Mouse (Mus musculus) activated CD4-positive, CD25-positive, alpha-beta regulatory T cell, adult 4 months (primary cell): ENCODE measurements around the gene BC029722. TPM values are rescaled to one million over a fixed set of nuclear protein-coding genes. Genes with fewer than 3 reads are reported as not detected.

Experiments
- ATAC-seq: one replicate; pipeline ENCODE4 v1.8.0; 2017
- polyA plus RNA-seq, 2 experiments: library from polyadenylated mRNA; unstranded; fragments of 100-300 nt; shearing (Covaris generic); gene quantifications; one replicate each; pipeline ENCODE4 v1.2.1; 2017

Gene BC029722
- polyA plus RNA-seq, 2 experiments from 2014 or later, result 14.5 to 18.7 TPM

GRCm38 (mm10) chr2:155818596-155819391 lies 432 bp downstream of the BC029722 start:
- ATAC-seq, result peak; percentile 97

DNA sequence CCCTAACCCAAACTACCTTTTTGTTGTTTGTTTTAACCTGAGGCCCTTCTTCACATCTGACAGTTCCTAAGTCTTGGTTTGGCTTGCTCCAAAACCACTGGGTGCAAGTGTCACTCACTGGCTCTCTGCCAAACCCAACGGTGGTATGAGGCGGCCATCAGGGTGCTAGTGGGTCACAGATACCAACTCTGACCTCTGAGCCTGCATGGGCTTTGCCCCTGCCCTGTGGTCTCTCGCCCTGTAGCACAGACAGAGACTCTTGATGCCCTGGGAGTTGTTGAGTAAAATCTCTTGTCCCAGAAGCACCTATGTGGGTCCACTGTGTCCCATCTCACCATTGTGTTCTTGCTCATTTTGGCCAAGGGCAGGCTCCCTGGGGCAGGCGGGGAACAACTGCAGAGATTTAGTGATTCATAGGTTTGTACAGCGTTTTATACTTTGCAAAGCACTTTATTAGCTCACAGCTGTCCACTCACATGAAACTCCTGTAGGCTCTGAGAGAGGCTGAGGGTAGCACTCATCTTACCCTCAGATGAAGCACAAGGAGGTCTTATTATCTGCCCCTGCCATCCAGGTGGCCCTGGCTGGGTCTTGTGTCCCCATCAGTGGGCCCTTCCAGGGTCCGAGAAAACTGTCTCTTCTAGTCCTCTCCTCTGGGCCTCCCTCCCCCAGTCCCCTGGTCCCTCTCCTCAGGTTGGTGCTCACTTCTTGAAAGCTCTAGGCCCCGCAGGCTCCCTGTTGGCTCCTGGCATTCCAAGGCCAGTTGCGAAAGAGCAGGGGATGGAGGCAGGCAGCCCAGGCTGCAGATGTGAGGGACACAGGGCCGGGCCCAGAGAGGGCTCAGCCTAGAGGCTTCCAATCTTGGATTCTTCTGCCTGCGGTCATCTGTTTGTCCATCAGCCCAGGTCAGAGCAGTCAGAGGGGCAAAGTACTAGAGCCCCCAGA lies 1.7 kb downstream of the BC029722 start:
- no peak for ATAC-seq

DNA sequence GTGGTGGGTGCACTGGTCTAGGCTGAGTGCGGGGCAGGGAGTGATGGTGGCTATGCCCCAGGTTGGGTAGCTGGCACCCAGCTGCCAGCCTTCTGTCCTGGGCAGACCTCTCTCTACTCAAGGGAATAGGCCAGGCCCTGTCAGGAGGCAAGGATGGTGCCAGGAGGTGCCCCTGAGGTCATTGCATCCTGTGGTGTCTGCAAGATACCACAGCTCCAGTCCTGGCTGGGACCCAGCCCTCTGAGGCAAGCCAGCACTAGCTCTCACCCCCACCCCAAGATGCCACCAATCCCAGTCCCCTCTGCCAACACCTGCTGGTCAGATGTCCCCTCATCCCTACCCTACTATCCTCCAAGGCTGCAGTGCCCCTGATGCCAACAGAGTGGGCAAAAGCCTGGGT lies 3.0 kb downstream of the BC029722 start:
- no peak for ATAC-seq

- ATAC-seq, result no peak
These were observed 4.4 kb downstream of the BC029722 start for GRCm38 (mm10) chr2:155814829-155815228.

- ATAC-seq, result peak; percentile 30
These were observed 6.6 kb downstream of the BC029722 start for GRCm38 (mm10) chr2:155812637-155813036.

DNA sequence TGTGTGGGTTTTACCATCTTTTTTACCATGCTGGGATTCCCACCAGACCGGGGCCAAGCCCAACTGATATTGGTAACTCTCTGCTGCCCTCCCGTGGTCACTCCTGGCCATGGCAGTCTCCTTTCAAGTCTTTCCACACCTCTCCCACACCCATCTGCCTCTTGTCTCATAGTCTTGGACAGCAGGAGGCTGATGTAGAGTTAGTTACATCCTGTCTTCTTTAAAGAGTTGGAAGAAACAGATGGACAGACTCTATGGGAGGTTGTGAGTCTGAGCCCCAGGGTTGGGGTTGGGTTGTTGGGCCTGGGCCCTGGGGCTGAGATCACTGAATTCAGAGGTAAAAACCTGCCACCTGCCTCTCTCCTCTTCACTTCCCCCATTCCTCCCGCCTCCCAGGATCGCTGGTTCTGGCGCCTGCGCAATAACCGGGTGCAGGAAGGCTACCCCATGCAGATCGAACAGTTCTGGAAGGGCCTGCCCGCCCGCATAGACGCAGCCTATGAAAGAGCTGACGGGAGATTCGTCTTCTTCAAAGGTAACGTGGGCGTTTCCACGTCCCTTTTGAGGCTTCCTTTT lies 7.3 kb downstream of the BC029722 start:
- peak; percentile 59 for ATAC-seq

DNA sequence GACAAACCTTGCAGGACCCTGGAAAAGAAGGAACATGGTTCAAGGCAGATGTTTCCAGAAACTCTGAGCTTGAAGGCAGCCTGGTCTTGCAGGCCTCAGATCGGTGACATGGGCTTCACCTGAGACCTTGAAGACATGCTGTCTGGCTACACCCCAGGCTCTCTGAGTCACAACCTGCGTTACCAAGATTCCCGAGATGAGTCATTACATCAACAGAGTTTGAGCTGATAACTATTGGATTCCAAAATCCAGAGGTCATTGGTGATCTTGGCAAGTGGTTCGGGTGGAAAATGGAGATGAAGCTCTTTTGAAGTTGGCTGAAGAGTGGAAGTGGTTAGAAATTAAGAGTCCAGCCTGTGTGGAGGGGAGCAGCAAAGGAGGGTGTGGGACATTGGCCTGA lies 9.6 kb downstream of the BC029722 start:
- no peak for ATAC-seq

- ATAC-seq, result no peak
These were observed 11.8 kb downstream of the BC029722 start for GRCm38 (mm10) chr2:155807408-155807807.

DNA sequence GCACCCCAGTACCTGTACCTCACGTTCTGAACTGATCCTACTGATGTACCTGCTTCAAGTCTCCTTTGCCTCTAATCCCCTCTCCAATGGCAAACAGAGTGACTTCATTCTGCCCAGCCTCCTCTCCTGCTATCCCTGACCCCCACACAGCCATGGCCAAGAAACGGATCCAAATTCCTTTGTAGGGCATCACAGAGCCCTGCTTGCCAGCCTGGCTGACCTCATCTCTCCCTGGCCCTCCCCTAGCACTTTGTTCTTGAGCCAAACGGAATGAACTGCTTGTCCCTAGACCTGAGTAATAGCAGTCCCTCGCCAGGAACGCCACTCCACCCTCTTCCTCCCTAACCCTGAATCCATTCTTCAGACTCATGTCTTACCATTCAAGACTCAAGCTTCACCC lies 12.7 kb downstream of the BC029722 start:
- ATAC-seq, result no peak

DNA sequence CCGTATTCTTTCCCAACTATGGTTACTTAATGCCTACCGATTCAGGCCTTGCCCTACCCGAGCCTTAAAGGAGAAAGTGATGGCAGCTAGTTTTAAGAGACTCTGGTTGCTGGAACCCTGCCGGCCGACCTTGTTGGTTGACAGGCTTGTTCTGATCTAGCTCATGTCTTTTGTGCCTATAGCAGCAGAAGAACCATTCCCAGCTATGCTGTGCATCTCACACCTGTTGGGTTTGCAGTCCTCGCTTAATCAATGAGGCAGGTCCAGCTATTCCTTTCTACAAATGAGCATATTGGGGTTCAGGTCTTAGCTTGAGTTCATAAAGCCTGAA lies 13.3 kb downstream of the BC029722 start:
- no peak for ATAC-seq

DNA sequence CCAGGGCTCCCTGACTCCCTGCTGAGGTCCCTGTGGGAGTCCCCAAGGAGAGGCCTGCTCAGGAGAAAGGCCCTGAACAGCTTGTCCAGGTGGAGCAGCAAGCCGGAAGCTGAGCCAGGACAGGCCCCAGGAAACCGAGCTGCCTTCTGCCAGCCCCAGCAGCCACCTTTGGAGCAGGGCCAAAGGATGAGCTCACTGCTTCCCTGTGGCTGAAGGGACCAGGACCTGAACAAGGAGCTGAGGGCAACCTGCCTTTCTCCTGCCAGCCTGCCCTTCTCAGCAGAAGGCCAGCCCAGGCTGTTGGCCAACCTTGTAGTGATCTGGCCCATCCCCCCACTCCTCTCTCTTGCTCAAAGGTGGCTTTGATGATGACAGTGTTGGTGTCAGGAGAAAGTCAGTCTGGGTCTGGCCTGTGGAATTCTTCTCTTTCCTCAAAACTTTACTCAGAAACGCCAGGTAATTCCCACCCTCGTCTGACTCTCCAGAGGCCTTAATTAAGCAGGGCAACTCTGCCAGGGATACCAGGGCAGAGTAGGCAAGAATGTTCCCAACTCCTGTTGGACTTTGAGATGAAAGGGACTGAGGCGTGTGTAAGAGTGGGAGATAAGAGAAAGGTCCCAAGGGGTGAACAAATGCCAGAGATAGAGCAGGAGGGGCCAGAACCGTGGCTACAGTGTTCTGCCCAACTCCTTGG lies 13.8 kb downstream of the BC029722 start:
- ATAC-seq, result no peak

DNA sequence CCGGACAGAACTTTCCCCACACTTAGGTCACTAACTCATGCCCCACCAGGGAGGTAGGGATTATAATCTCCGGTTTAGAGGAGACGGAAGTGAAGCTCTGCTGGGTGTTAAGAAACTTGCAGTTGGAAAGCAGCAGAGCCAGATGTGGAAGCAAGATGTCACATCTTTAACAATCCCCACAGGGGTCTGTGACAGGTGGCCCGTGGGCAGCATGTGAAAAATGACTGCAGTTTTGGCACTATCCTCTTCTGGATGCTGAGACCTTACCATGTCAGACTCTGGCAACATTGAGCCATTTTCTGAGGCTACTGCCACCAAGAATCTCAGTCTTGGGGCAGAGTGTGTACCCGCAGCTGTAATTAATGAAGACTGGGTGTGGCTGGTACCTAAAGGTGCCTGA lies 15.2 kb downstream of the BC029722 start:
- no peak for ATAC-seq

- no peak for ATAC-seq
These were observed 16.5 kb downstream of the BC029722 start for GRCm38 (mm10) chr2:155802761-155803160.

- ATAC-seq, result no peak
These were observed 20.6 kb downstream of the BC029722 start for GRCm38 (mm10) chr2:155798613-155799012.

- no peak for ATAC-seq
These were observed 24.4 kb downstream of the BC029722 start for GRCm38 (mm10) chr2:155794674-155795445.

GRCm38 (mm10) chr2:155792899-155793298 lies 26.3 kb downstream of the BC029722 start:
- ATAC-seq, result no peak

- ATAC-seq, result no peak
These were observed 31.0 kb downstream of the BC029722 start for GRCm38 (mm10) chr2:155787949-155788931.

- no peak for ATAC-seq
These were observed 32.3 kb downstream of the BC029722 start for GRCm38 (mm10) chr2:155786905-155787304.

GRCm38 (mm10) chr2:155784534-155784933 lies 34.7 kb downstream of the BC029722 start:
- ATAC-seq, result no peak

DNA sequence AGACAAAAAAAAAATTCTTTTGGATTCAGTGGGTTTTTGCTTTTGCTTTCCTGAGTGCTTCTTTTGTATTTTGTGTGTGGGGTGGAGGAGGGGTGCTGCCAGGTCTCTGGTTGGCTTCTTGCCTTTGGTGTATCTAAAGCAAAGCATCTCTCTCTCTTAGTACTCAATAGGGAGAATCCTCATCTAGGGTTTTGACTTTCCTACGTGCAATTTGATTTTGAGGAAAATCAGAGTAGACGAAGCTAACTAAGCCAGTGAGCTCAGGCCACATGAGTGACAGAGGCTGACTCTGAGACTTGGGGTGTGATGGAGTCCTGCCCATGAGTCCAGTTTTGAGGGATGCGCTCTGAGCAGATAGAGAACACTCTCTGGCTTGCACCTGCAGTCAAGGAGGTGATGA lies 39.7 kb downstream of the BC029722 start:
- ATAC-seq, result no peak

DNA sequence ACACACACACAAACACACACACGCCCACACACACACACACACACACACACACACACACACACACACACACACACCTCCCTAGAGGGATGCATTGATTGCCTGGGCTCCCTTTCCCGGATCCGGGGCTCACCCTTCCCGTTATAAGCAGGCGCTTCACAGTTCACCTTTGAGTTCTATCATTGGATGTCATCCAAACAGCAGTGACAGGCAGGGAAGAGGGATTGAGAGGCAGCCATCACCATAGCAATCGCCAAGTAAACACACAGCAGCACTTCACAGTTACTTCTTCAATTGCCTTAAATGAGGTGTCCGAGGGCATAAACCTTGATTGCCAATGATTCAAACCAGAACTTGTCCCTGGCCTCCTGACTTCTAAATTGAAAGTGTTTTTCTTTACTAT lies 40.2 kb downstream of the BC029722 start:
- ATAC-seq, result no peak
